Mouse (Mus musculus) bone marrow, adult 2 months (tissue): ENCODE results near the gene Sys1.

Experiments used
- CTCF ChIP-seq: fragments of 200-500 bp; IDR thresholded peaks from 2 replicates; pipeline ENCODE4 v1.5.1; 2011; ENCODE audit warnings: low read length, control low read depth; ENCODE audit not compliant: control insufficient read depth, insufficient read depth
- POLR2A ChIP-seq: fragments of 200-500 bp; IDR thresholded peaks from 2 replicates; pipeline ENCODE4 v1.6.1; 2011; ENCODE audit warnings: low read depth, mild to moderate bottlenecking, control low read depth, low read length, borderline replicate concordance; ENCODE audit not compliant: control insufficient read depth

- TF ChIP-seq POLR2A (no peak), CTCF (no peak)
These were observed 24.1 kb upstream of the Sys1 start for GRCm38 (mm10) chr2:164432541-164433191.
